Mouse (Mus musculus): ENCODE data around the gene Alyref.

Alyref gene

DNA sequence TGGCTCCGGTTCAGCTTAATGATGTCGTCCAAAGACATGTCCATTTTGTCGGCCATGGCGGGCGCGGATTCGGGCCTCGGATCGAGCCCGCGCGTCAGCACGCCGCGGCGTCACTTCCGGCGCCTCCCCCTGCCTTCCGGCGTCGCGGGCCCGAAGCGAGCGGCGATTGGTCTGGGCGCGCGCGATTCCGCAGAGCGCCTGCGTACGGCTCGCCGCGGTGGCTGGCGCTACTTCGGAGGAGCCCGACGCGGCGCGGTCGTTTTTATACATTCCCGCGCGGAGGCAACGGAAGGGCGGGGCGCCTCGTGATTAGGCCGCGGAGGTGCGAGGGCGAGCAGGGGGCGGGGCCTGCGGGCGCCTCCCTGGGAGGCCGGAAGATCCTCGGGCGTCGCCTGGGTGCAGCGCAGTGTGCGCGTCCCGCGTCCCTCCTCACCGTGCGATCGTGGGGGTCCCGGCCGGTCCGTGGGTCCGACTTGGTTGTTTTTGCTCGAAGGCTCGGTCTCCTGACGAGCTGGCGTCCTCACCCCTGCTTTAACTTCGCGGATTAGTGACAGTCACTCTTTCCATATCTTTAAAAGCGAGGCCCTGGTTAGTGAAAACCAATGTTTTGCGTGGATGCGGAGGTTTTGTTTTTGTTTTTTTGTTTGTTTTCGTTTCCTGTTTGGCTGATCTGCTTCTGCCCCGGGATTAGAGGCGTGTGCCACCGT, at the start of gene Alyref, which contains the start of gene Anapc11:
Alyref (minus strand) TSS at position 83 of the 707 bp plus-strand sequence.
Anapc11 (plus strand) TSS at position 139 of the 707 bp plus-strand sequence.
- peak; percentile 92 for DNase-seq (ENCODE audit: low read depth, low spot score)

- DNase-seq (ENCODE audit: low read depth, low spot score): no peak
These were observed 49.1 kb upstream of the Alyref start for GRCm38 (mm10) chr11:120647047-120647830.

DNA sequence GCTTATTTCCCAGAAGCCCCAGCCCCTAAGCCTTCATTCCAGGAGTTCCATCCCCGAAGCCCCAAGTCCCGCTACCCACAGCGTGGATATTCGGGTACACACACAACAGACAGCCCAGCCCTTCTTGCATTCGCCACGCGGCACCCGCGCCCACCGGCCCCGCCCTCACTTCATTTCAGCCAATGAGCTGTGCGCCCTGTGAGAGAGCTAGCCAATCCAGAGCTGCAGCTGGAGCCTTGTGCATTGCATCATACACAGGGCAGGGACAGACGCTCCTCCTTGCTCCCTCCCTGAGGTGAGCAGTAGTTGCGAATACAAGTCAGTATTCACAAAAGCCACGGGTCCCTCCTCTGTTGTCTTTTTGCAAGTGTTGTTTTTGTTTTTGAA, 45.4 kb upstream of the Alyref start, which contains the start of gene Pycr1:
Pycr1 (minus strand) TSS at position 169 of the 387 bp plus-strand sequence.
- DNase-seq (ENCODE audit: low read depth, low spot score): peak; percentile 96

DNA sequence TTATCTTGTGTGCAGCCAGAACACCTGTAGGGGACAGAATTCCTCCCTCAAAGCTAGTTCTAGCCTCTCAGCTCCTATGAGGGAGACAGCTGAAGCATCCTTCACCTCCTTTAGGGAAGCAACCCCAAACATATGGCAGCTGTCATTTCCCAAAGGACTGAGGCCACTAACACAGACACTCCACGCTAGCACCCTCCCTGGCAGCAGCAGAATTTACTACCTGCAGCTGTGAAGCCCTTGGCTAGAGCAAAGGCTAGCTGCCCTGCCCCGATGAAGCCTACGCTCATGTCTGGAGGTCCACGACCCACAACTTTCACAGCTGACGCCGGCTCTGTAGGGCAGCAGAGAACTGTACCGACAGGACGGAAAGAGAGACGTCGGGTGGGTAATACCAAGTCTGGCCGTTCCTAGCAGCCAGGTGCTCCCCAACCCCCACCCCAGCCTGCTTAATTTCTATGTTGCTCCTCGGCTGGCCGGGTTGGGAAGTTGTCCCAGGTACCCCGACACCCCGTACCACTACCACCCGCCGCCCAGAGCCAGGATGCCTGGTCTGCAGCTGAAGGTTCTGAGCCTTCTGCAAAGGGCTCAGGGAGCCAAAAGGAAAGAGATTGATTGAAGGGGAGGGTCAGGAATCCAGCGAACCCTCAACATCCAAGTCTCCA, 44.9 kb upstream of the Alyref start:
- peak; percentile 32 for DNase-seq (ENCODE audit: low read depth, low spot score)

GRCm38 (mm10) chr11:120641869-120642268, 43.7 kb upstream of the Alyref start:
- no peak for DNase-seq (ENCODE audit: low read depth, low spot score)

GRCm38 (mm10) chr11:120641255-120641654, 43.1 kb upstream of the Alyref start:
- no peak for DNase-seq (ENCODE audit: low read depth, low spot score)

DNA sequence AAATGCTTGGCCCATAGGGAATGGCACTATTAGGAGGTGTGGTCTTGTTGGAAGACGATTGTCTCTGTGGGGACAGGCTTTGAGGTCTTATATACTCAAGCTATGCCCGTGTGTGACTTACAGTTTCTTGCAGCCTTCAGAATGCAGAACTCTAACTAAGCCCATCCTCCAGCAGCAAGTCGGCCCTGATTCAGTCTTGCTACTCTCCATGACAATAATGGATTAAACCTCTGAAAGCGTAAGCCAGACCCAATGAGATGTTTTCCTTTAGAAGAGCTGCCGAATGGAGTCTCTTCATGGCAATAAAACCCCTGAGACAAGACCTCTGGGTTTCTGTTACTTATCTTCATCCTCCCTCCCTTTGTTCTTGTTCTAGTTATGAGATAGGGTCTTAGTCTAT, 36.6 kb upstream of the Alyref start:
- no peak for DNase-seq (ENCODE audit: low read depth, low spot score)

DNA sequence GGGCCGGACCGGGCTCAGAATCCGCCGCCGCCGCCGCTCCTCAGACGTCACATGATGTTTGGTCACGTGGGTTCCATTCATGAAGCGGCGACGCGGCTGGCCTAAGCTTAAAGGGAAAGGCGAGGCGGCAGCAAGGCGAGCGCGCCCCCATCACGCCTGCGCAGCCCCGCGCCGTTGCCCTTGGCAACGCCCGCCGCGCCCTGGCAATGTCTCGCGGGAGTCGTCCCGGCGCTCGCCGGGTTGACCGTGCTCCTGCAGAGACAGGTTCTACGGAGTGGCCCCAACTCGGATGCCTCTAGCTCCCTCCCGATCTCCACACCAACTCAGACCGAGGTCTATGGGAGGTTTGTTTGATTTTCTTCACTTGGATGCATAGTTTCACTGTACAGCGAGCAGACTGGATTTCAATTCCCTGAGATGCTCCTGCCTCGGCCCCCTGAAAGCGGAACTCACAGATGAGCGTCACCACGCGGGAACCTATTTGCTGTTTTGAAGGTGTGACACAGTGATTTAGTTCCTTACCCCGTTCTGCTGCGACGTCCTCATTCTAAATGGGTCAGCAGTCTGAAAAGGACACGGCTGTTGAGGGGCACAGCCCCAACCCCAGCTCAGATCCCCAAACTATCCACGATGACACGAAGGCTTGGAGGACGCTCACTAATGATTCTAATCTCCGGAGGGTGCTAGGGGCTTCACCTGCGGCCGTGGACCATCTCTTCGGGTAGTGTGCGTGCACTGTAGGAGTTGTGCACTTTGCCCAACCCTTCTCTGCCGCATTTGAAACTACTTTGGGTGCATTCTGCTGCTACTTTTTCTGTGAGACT, 35.6 kb upstream of the Alyref start, which contains the start of gene Mafg:
Mafg (minus strand) TSS at position 81 of the 824 bp plus-strand sequence.
- DNase-seq (ENCODE audit: low read depth, low spot score): peak; percentile 98

GRCm38 (mm10) chr11:120632559-120633519, 34.7 kb upstream of the Alyref start:
- peak; percentile 89 for DNase-seq (ENCODE audit: low read depth, low spot score)

DNA sequence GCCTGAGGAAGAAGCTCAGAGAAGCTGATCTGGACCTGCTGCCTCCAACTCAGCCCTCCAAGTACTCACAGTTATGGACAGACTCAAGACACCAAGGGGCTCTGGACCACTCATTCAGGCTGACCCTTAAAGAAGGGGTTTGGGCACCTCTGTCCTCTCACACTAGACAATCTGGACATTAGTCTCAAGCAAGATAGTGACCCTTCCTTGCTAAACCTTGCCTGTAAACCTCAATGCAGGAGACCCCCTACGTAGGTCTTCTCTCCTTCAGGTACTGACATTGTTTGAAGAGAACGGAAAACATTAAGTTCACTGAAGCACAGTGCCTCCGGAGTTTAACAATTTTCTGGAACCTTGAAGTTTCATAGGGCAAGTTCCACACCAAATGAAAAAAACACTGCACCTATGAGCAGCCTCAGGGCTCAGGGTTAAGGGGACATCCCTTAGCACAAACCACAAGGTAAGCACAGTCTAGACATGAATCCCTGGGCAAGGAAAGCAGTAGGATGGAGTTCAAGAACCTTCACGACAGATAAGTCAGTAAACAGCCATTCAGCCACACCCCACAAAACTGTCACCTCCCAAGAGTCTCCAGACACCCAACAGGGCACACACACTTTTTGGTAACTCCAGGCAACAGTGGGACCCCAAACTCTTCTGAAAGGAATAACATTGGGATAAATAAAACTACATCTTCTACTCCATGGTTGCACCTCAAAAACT, 33.7 kb upstream of the Alyref start:
- no peak for DNase-seq (ENCODE audit: low read depth, low spot score)

GRCm38 (mm10) chr11:120630881-120631725, 32.9 kb upstream of the Alyref start:
- DNase-seq (ENCODE audit: low read depth, low spot score): no peak

DNA sequence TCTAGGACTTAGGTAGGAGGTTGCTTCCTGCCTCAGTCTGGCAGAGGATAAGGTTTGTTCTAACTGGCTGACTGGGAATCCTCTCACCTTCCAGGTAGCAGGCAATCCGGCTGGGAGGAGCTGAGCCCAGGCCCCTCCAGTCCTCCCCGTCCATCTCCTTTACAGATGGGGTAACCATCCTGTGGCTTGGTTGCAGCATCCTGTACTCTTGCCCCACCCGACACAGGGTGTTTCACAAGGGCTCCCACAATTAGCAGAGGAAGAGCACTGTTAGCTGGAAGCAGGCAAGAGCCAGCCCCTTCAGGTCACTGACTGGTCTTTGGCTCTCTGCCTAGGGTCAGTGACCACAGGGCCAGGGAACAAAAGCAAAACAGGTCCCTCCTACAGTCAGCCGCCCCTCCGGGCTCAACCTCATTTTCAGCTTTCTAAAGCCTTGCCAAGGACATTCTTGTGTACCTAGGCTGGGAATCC, 32.3 kb upstream of the Alyref start:
- DNase-seq (ENCODE audit: low read depth, low spot score): peak; percentile 77

DNA sequence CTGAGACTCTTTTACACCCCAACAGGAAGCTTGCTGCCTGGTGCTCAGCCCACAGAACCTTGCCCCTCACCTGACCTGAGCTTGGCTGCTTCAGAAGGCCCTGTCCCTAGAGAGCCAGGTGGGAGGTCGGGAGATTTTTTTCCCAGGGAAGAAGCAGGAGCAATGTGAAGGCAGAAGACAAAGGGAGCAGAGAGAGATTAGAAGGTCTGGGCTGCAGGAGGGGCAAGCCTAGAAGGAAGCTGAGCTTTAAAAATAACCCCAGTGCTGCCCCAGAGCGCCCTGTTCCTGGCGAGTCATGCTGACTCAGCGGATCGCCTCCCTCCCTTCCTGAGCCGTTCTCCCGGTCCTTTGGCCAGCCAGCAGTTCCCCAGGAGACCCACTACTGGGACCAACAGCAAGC, 31.7 kb upstream of the Alyref start:
- peak; percentile 78 for DNase-seq (ENCODE audit: low read depth, low spot score)

DNA sequence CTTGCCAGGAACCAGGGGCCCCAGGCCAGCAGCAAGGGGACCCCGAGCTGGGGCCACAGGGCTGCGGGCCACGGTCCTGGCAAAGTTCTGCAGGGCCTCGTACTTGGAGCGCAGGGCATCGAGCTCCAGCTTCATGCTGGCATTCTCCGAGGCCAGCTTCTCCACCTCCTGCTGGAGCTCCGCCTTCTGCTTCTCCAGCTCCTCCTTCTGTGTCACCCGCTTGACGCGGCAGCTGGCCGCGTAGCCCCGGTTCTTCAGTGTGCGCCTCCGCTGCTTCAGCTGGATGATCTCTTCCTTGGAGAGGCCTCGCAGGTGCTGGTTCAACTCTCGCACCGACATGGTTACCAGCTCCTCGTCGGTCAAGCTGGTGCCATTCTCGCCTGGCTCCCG, 31.2 kb upstream of the Alyref start:
- DNase-seq (ENCODE audit: low read depth, low spot score): no peak

GRCm38 (mm10) chr11:120628601-120629340, 30.6 kb upstream of the Alyref start:
- no peak for DNase-seq (ENCODE audit: low read depth, low spot score)

DNA sequence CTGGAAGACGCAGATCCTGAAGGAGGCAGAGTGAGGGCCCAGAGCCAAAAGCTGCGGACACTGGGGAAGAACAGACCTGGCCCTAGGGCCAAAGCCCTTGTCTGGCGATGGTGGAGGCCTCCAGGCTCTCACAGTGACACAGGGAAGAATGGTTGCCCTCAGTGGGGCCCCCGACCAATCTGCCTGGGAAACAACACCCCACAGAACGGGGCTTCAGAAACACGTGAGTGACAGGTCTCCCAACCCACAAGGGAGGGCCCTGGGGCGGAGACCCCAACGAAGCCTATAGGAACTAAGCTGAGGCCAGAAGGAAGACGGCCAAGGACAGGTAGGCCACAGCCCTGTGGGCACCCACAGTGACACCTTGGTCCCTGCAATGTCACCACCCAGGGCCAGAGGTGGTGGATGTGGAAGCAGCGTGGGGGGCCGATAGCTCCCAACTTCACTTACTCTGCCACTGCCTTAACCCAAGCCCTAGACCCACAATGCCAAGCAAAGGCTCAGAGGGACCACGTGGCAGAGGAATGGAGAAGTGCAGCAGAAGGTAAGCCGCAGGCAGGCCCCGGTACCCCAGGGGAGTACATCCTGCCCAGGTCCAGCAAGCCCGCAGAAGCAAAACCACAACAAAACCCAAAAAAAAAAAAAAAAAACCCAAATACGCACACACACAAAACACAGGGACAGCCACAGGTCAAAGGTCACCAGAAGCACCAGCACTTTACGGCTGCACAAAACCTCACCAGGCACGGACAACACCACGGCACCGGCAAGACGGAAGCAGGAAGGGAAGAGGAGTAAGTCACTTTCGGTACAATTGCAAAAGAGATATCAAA, 29.5 kb upstream of the Alyref start:
- DNase-seq (ENCODE audit: low read depth, low spot score): no peak

All from 3T3-L1 (cell line).